Mouse (Mus musculus) brain, embryonic 14.5 days (tissue): ENCODE measurements around the gene Emp2. TPM values are rescaled to one million over a fixed set of nuclear protein-coding genes. Genes with fewer than 3 reads are reported as not detected.

Source experiments
- DNase-seq: peaks from one replicate; pipeline ENCODE4 v3.0.0-alpha.2; 2011; ENCODE audit warnings: low read depth
- CTCF ChIP-seq: fragments of 200-500 bp; IDR thresholded peaks from 2 replicates; pipeline ENCODE4 v1.5.1; 2012; ENCODE audit warnings: inconsistent platforms, mild to moderate bottlenecking, moderate library complexity, borderline replicate concordance; ENCODE audit not compliant: insufficient read depth, insufficient read length; ENCODE audit errors: extremely low read depth
- POLR2A ChIP-seq: fragments of 200-500 bp; IDR thresholded peaks from 2 replicates; pipeline ENCODE4 v1.6.1; 2012; ENCODE audit warnings: mild to moderate bottlenecking, inconsistent platforms, borderline replicate concordance; ENCODE audit not compliant: poor library complexity, insufficient read depth, insufficient read length, severe bottlenecking; ENCODE audit errors: extremely low read depth
- polyA plus RNA-seq: library from polyadenylated mRNA; depleted of rRNA; stranded (reverse); fragments of >200 nt; gene quantifications from 2 replicates; pipeline ENCODE4 v1.2.3, GENCODE M21; 2012; rRNA removed

Gene Emp2
- polyA plus RNA-seq, result 6.8 and 9.9 TPM in 2 replicates

DNA sequence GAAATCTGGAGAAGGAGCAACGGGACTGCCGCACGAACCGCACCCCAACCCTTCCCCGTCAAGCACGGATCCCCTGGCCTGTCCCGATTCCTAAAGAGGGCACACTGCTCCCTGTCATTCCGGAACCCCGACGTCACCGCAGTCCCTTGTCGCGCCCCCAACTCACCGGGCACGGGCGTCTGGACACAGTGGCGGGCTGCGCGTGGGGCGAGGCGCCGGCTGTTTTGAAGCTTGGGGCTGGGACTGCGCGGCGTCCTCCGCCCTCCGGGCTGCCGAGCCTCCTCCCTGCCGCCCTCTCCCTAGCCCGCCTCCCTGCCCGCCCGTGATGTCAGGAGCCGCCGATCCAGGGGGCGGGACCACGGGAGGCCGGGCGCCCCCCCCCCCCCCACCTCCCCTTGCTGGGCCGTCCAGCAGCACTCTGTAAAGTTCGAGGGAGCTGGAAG, at the start of gene Emp2:
Gene Emp2 (minus strand): TSS at position 323 of the 443 bp plus-strand sequence.
- TF ChIP-seq POLR2A (no peak), CTCF (no peak)
- DNase-seq, result peak; percentile 56

DNA sequence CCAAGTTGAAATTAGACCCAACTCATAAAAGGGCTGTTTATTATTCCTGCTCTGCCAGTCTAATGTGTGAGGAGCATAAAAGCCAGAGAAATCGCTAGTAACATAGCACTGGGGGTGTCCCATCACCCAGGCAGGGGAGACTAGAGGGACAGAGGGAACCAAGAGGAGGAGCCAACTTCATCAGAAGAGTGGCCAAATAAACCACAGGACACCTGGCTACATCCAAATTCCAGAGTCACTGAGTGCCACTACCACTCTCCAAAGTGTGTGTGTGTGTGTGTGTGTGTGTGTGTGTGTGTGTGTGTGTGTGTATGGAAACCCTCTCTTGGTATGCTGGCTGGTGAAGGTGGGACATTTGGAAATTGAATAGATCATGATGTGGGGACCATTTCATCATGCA, 49.3 kb upstream of the Emp2 start:
- no peak for TF ChIP-seq POLR2A
- TF ChIP-seq CTCF, result no peak
- DNase-seq, result no peak

- no peak for DNase-seq
- TF ChIP-seq POLR2A, result no peak
- TF ChIP-seq CTCF, result no peak
These were observed 45.5 kb upstream of the Emp2 start for GRCm38 (mm10) chr16:10359241-10359640.

GRCm38 (mm10) chr16:10358010-10358934, 44.5 kb upstream of the Emp2 start:
- TF ChIP-seq POLR2A (peak; percentile 19; the same call in 1 of the 2 replicates), CTCF (no peak)
- DNase-seq, result peak; percentile 88

DNA sequence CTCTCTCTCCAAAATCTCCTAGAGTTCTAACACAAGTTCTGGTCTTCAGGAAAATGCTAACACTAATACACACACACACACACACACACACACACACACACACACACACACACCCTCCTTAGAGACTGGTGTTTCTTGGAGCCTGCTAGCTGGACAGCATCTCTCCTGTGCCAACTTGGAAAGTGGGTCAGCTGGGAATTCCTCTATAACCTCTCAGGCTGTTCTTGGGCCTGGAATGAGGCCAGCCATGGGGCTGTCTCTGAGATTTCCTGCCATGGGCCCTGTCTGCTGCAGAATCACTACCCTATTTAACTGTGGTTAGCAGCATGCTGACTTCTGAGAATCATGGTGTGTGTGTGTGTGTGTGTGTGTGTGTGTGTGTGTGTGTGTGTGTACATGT, 41.2 kb upstream of the Emp2 start:
- peak; percentile 51 for DNase-seq
- no peak for TF ChIP-seq CTCF
- TF ChIP-seq POLR2A, result no peak

- no peak for DNase-seq
- TF ChIP-seq POLR2A, result no peak
- TF ChIP-seq CTCF, result no peak
These were observed 37.4 kb upstream of the Emp2 start for GRCm38 (mm10) chr16:10351050-10351636.

- TF ChIP-seq POLR2A (no peak), CTCF (no peak)
These were observed 36.1 kb upstream of the Emp2 start for GRCm38 (mm10) chr16:10349876-10350275.

GRCm38 (mm10) chr16:10349436-10349835, 35.7 kb upstream of the Emp2 start:
- TF ChIP-seq CTCF, result no peak
- no peak for TF ChIP-seq POLR2A
- no peak for DNase-seq

More at GRCm38 (mm10) chr16:10349876-10350275, 36.1 kb upstream of the Emp2 start:
- peak; percentile 51 for DNase-seq

DNA sequence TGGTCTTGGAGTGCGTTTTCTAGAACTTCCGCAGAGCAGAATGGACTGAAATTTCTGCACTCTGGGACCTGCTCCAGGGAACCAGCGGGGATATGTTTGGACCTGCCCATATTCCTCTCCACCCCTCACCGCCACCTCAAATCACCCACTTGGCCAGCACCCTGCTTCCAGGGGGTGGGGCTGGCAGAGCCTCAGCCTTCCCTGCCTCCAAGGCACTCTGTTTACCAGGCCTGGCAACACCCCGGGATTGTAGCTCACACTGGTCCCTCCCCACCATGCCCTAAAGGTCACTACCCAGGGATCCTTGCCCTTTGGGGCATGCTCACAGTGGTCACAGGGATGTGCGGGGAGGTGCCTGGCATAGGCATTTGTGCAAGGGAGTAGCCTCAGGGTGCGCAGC, 33.8 kb upstream of the Emp2 start:
- DNase-seq, result no peak
- TF ChIP-seq POLR2A, result no peak
- TF ChIP-seq CTCF, result no peak

DNA sequence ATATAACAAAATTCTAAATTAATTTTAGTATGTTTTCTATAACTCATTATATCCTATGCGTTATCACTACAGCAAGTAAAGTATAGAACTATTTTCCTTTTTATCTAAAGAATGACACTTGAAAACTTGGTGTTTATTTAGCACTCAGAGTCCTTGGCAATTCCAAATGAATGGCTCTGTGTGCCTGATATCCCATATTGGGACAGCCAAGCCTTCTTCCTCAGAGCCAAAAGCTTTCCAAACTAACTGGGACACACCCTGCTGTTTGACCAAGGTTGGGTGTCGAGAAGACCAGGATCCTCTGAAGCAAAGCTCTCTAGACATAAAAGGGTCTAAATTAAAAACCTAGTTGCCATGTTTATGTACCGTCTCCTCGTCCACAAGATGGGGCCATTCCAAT, 27.3 kb upstream of the Emp2 start:
- DNase-seq, result no peak
- TF ChIP-seq CTCF, result no peak
- TF ChIP-seq POLR2A, result no peak

DNA sequence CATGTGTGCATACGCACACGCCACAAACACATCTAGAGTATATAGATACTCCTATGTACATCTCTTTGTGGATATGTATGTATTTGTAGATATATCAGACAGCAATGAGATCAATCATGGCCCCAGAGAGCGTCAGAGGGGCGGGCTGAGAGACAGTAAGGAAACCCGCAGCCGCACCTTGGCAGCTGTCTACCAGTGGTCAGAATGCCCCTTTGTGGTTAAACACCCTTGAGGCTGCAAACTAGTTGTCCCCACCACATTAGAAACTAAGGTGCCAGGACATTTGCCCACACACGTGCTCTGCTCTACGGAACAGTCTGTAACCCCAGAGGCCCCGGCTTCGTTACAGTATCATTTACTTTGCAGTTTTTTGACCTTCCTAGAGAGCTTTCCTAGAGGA, 26.2 kb upstream of the Emp2 start:
- DNase-seq, result no peak
- TF ChIP-seq CTCF (no peak), POLR2A (no peak)

DNA sequence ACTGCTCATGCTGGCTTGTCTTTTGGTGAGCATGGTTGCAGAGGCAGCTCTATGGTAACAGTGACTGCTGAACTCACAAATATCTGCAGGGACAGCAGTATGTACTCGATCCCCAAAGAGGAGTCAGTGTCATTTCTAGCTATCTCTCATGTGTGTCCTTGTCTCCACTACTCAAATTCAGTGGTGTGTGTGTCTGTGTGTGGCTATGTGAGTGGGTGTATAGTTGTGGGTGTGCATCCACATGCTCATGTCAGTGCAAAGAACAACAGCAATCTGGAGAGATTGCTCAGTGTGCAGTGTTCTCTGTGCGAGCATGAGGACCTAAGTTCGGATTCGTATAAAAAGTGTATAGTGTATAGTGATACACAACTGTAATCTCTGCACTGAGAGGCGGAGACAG, 24.8 kb upstream of the Emp2 start:
- no peak for DNase-seq
- TF ChIP-seq POLR2A, result no peak
- TF ChIP-seq CTCF, result no peak

DNA sequence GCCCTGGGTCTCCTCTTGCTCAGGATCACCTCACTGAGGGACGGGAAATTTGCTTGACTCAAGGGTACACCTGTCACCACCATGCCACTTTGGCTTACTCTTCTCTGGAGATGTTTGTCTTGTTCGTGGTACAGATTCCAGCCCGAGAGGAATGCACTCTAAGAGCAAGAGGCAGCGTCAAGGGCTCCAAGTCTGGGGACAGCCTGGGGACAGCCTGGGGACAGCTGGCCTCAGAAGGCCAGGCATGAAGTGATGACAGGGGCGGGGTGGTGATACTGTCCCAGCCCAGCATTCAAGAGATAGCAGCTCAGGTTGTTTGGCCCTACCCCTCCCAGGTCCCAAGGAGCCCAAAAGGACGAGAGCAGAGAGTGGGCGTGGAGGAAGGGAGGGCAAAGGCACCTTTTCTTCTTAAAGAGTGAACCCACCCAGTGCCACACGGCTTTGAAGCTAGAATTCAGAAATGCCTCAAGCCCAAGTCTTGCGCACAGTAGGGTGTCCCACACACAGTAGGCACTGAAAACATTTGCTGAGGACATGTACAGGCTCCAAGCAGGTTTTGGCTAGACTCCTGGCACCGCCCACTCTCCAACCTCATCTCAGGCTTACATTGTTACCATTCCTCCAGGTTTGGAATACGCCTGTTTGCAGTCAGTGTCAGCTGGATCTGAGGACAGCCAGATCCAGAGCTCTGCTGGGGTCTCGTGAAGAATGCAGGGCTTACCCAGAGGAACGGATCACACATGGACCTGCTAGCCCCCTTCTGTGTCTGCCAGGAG, 23.8 kb upstream of the Emp2 start:
- DNase-seq, result no peak
- TF ChIP-seq CTCF (no peak), POLR2A (no peak)
